Mouse (Mus musculus): ENCODE measurements at regions not wholly inside any gene's neighbourhood (a gene's known extent, or its start where the extent isn't known, plus 50 kb on each side); places are given as distances from the start of the nearest gene placed in this dataset.

GRCm38 (mm10) chr15:42328535-42328934 lies 2194.4 kb downstream of the 9330182O14Rik start:
- TF ChIP-seq GATA4 (IDR thresholded peaks at IDR 0.05; ENCODE audit: insufficient replicate concordance, low read length) = no peak

- no peak for TF ChIP-seq GATA4 (IDR thresholded peaks at IDR 0.05; ENCODE audit: insufficient replicate concordance, low read length)
These were observed 2195.6 kb downstream of the 9330182O14Rik start for GRCm38 (mm10) chr15:42329742-42330141.

- no peak for TF ChIP-seq GATA4 (IDR thresholded peaks at IDR 0.05; ENCODE audit: insufficient replicate concordance, low read length)
These were observed 2199.5 kb downstream of the 9330182O14Rik start for GRCm38 (mm10) chr15:42333642-42334041.

- no peak for TF ChIP-seq GATA4 (IDR thresholded peaks at IDR 0.05; ENCODE audit: insufficient replicate concordance, low read length)
These were observed 2212.0 kb downstream of the 9330182O14Rik start for GRCm38 (mm10) chr15:42346131-42346530.

GRCm38 (mm10) chr15:42361871-42362270 lies 2227.7 kb downstream of the 9330182O14Rik start:
- no peak for TF ChIP-seq GATA4 (IDR thresholded peaks at IDR 0.05; ENCODE audit: insufficient replicate concordance, low read length)

- TF ChIP-seq GATA4 (IDR thresholded peaks at IDR 0.05; ENCODE audit: insufficient replicate concordance, low read length) = no peak
These were observed 2230.8 kb downstream of the 9330182O14Rik start for GRCm38 (mm10) chr15:42364979-42365378.

GRCm38 (mm10) chr15:42366796-42367195 lies 2232.6 kb downstream of the 9330182O14Rik start:
- TF ChIP-seq GATA4 (IDR thresholded peaks at IDR 0.05; ENCODE audit: insufficient replicate concordance, low read length) = no peak

- no peak for TF ChIP-seq GATA4 (IDR thresholded peaks at IDR 0.05; ENCODE audit: insufficient replicate concordance, low read length)
These were observed 2235.4 kb downstream of the 9330182O14Rik start for GRCm38 (mm10) chr15:42369603-42370002.

- TF ChIP-seq GATA4 (IDR thresholded peaks at IDR 0.05; ENCODE audit: insufficient replicate concordance, low read length) = no peak
These were observed 2235.9 kb downstream of the 9330182O14Rik start for GRCm38 (mm10) chr15:42370044-42370443.

- TF ChIP-seq GATA4 (IDR thresholded peaks at IDR 0.05; ENCODE audit: insufficient replicate concordance, low read length) = no peak
These were observed 2238.6 kb downstream of the 9330182O14Rik start for GRCm38 (mm10) chr15:42372704-42373286.

Data from liver, adult (tissue).